Mouse (Mus musculus): ENCODE data around the gene Fmnl3.
A peak's percentile ranks its signal among the peaks of the same experiment; 100 is the strongest.

Gene Fmnl3

GRCm38 (mm10) chr15:99343414-99344147 lies 26.7 kb downstream of the Fmnl3 start:
- DNase-seq (ENCODE audit: low spot score) = no peak

GRCm38 (mm10) chr15:99342194-99342981 lies 27.9 kb downstream of the Fmnl3 start:
- no peak for DNase-seq (ENCODE audit: low spot score)

GRCm38 (mm10) chr15:99341102-99341501 lies 29.2 kb downstream of the Fmnl3 start:
- DNase-seq (ENCODE audit: low spot score) = no peak

- no peak for DNase-seq (ENCODE audit: low spot score)
Observed at GRCm38 (mm10) chr15:99339669-99340068, 30.6 kb downstream of the Fmnl3 start.

- DNase-seq (ENCODE audit: low spot score) = no peak
Observed at GRCm38 (mm10) chr15:99338916-99339315, 31.4 kb downstream of the Fmnl3 start.

GRCm38 (mm10) chr15:99335801-99336320 lies 34.4 kb downstream of the Fmnl3 start:
- no peak for DNase-seq (ENCODE audit: low spot score)

- no peak for DNase-seq (ENCODE audit: low spot score)
Observed at GRCm38 (mm10) chr15:99334500-99334899, 35.8 kb downstream of the Fmnl3 start.

GRCm38 (mm10) chr15:99333676-99334065 lies 36.6 kb downstream of the Fmnl3 start:
- no peak for DNase-seq (ENCODE audit: low spot score)

GRCm38 (mm10) chr15:99332921-99333675 lies 37.2 kb downstream of the Fmnl3 start:
- DNase-seq (ENCODE audit: low spot score) = peak; percentile 48

GRCm38 (mm10) chr15:99332111-99332510 lies 38.2 kb downstream of the Fmnl3 start:
- DNase-seq (ENCODE audit: low spot score) = no peak

GRCm38 (mm10) chr15:99331341-99331740 lies 38.9 kb downstream of the Fmnl3 start:
- DNase-seq (ENCODE audit: low spot score) = no peak

- no peak for DNase-seq (ENCODE audit: low spot score)
Observed at GRCm38 (mm10) chr15:99330324-99330723, 40.0 kb downstream of the Fmnl3 start.

GRCm38 (mm10) chr15:99328011-99328410 lies 42.3 kb downstream of the Fmnl3 start:
- no peak for DNase-seq (ENCODE audit: low spot score)

GRCm38 (mm10) chr15:99326959-99327358 lies 43.3 kb downstream of the Fmnl3 start:
- no peak for DNase-seq (ENCODE audit: low spot score)

GRCm38 (mm10) chr15:99326407-99326806 lies 43.9 kb downstream of the Fmnl3 start:
- DNase-seq (ENCODE audit: low spot score) = no peak

GRCm38 (mm10) chr15:99325598-99325997 lies 44.7 kb downstream of the Fmnl3 start:
- no peak for DNase-seq (ENCODE audit: low spot score)

- DNase-seq (ENCODE audit: low spot score) = no peak
Observed at GRCm38 (mm10) chr15:99324151-99324550, 46.1 kb downstream of the Fmnl3 start.

GRCm38 (mm10) chr15:99320978-99321377 lies 49.3 kb downstream of the Fmnl3 start:
- no peak for DNase-seq (ENCODE audit: low spot score)

- DNase-seq (ENCODE audit: low spot score) = no peak
Observed at GRCm38 (mm10) chr15:99320168-99320674, 50.1 kb downstream of the Fmnl3 start.

- DNase-seq (ENCODE audit: low spot score) = peak; percentile 51
Observed at GRCm38 (mm10) chr15:99319411-99319871, 50.8 kb downstream of the Fmnl3 start.

GRCm38 (mm10) chr15:99318861-99319410 lies 51.3 kb downstream of the Fmnl3 start:
- no peak for DNase-seq (ENCODE audit: low spot score)

GRCm38 (mm10) chr15:99318071-99318470 lies 52.2 kb downstream of the Fmnl3 start:
- DNase-seq (ENCODE audit: low spot score) = no peak

Measured in testis, postnatal 14 days (tissue).